Mouse (Mus musculus): Measurements from ENCODE around the gene Cdh10. TPM values are rescaled to one million over a fixed set of nuclear protein-coding genes. Genes with fewer than 3 reads are reported as not detected.

Cdh10 gene
- 24.7 and 26.0 TPM in 2 replicates for polyA plus RNA-seq (2015; fragmentation: Nextera tagmentation; extraction: Ambion mirVana)

DNA sequence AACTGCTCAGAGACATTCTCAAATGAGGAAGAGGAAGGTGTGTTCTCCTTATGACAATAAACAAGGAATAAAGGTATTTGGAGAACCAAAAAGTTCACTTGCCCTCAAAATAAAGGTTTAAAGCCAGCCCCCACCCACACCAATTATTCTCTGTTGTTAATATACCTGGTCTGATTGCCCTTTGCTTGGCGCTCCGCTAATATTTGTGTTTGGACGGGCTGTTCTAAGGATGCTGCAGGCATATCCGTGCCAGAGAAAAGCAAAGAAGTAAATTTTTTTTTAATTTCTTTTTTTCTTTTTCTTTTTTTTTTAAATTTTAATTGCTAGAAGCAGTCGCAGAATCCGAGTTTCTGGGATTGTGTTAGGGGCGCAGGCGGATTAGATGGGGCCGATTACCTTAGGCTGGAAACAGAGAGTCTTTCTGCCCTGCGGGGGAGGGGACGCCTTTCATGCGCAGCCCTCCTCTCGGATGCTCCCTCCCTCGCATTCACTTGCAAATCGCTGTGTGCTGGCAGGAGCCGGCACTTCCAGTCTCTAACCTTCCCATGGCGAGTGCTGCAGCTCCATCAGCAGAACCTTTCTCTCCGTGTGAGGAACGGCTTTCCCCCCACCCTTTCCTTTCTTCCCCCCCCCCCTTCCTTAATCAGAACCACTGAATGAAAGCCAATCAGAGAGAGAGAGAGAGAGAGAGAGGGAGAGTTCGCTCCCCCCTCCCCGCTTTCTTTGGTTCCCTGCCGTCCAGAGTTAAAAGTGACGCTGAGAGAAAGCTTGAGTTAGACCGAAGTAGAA is at the start of gene Cdh10:
Cdh10 (plus strand) TSS at position 763 of the 789 bp plus-strand sequence.

Measured in neural tube, postnatal 0 days (tissue).